Mouse (Mus musculus): ENCODE measurements at regions not wholly inside any gene's neighbourhood (a gene's known extent, or its start where the extent isn't known, plus 50 kb on each side); places are given as distances from the start of the nearest gene placed in this dataset.

- DNase-seq (ENCODE audit: low spot score): no peak
Observed at GRCm38 (mm10) chr14:105841888-105842287, 54.7 kb downstream of the Spry2 start.

- no peak for DNase-seq (ENCODE audit: low spot score)
Observed at GRCm38 (mm10) chr14:105837533-105837932, 59.1 kb downstream of the Spry2 start.

GRCm38 (mm10) chr14:105830701-105831100, 65.9 kb downstream of the Spry2 start:
- DNase-seq (ENCODE audit: low spot score): no peak

GRCm38 (mm10) chr14:105830301-105830700, 66.3 kb downstream of the Spry2 start:
- DNase-seq (ENCODE audit: low spot score): no peak

GRCm38 (mm10) chr14:105823129-105823528, 73.5 kb downstream of the Spry2 start:
- no peak for DNase-seq (ENCODE audit: low spot score)

- no peak for DNase-seq (ENCODE audit: low spot score)
Observed at GRCm38 (mm10) chr14:105822653-105823052, 74.0 kb downstream of the Spry2 start.

GRCm38 (mm10) chr14:105819534-105819933, 77.1 kb downstream of the Spry2 start:
- no peak for DNase-seq (ENCODE audit: low spot score)

- DNase-seq (ENCODE audit: low spot score): no peak
Observed at GRCm38 (mm10) chr14:105818841-105819240, 77.8 kb downstream of the Spry2 start.

GRCm38 (mm10) chr14:105817481-105817880, 79.1 kb downstream of the Spry2 start:
- no peak for DNase-seq (ENCODE audit: low spot score)

- no peak for DNase-seq (ENCODE audit: low spot score)
Observed at GRCm38 (mm10) chr14:105815827-105816226, 80.8 kb downstream of the Spry2 start.

- no peak for DNase-seq (ENCODE audit: low spot score)
Observed at GRCm38 (mm10) chr14:105815281-105815680, 81.3 kb downstream of the Spry2 start.

- DNase-seq (ENCODE audit: low spot score): no peak
Observed at GRCm38 (mm10) chr14:105813661-105814060, 83.0 kb downstream of the Spry2 start.

- no peak for DNase-seq (ENCODE audit: low spot score)
Observed at GRCm38 (mm10) chr14:105813097-105813496, 83.5 kb downstream of the Spry2 start.

- no peak for DNase-seq (ENCODE audit: low spot score)
Observed at GRCm38 (mm10) chr14:105805762-105806161, 90.9 kb downstream of the Spry2 start.

- no peak for DNase-seq (ENCODE audit: low spot score)
Observed at GRCm38 (mm10) chr14:105805362-105805761, 91.3 kb downstream of the Spry2 start.

GRCm38 (mm10) chr14:105804761-105805160, 91.9 kb downstream of the Spry2 start:
- no peak for DNase-seq (ENCODE audit: low spot score)

GRCm38 (mm10) chr14:105803281-105803680, 93.3 kb downstream of the Spry2 start:
- no peak for DNase-seq (ENCODE audit: low spot score)

GRCm38 (mm10) chr14:105802529-105803280, 93.9 kb downstream of the Spry2 start:
- no peak for DNase-seq (ENCODE audit: low spot score)

- no peak for DNase-seq (ENCODE audit: low spot score)
Observed at GRCm38 (mm10) chr14:105800142-105800925, 96.3 kb downstream of the Spry2 start.

GRCm38 (mm10) chr14:105799401-105799861, 97.2 kb downstream of the Spry2 start:
- no peak for DNase-seq (ENCODE audit: low spot score)

GRCm38 (mm10) chr14:105793010-105793702, 103.5 kb downstream of the Spry2 start:
- DNase-seq (ENCODE audit: low spot score): no peak

- no peak for DNase-seq (ENCODE audit: low spot score)
Observed at GRCm38 (mm10) chr14:105790441-105790840, 106.2 kb downstream of the Spry2 start.
